Mouse (Mus musculus) CH12.LX (cell line): Measurements from ENCODE around the gene Lypd4.

Experiments
- CHD1 ChIP-seq: IDR thresholded peaks from 2 replicates; pipeline ENCODE4 v1.6.1; 2012; ENCODE audit warnings: low read depth, low read length, improper control_type of control experiment, inconsistent platforms
- CTCF ChIP-seq, 2 experiments: IDR thresholded peaks in 1 of 2; conservative IDR thresholded peaks in 1 of 2; 2 replicates each; pipeline ENCODE4 v1.5.1; 2011 to 2012; ENCODE audit warnings: low read depth in 2 of 2, low read length in 2 of 2, improper control_type of control experiment in 1 of 2, inconsistent platforms in 1 of 2, mild to moderate bottlenecking in 1 of 2, moderate library complexity in 1 of 2
- ELF1 ChIP-seq: IDR thresholded peaks from 2 replicates; pipeline ENCODE4 v1.6.1; 2014; ENCODE audit warnings: low read depth, mild to moderate bottlenecking, inconsistent platforms, low read length, improper control_type of control experiment
- EP300 ChIP-seq: IDR thresholded peaks from 2 replicates; pipeline ENCODE4 v1.6.1; 2011; ENCODE audit warnings: low read length, improper control_type of control experiment
- MAX ChIP-seq: IDR thresholded peaks from 2 replicates; pipeline ENCODE4 v1.6.1; 2011; ENCODE audit warnings: low read length, improper control_type of control experiment
- MXI1 ChIP-seq: IDR thresholded peaks from 2 replicates; pipeline ENCODE4 v1.6.1; 2011; ENCODE audit warnings: mild to moderate bottlenecking, low read depth, low read length, improper control_type of control experiment
- NRF1 ChIP-seq: IDR thresholded peaks from 2 replicates; pipeline ENCODE4 v1.6.1; 2014; ENCODE audit warnings: low read depth, mild to moderate bottlenecking, inconsistent platforms, low read length, improper control_type of control experiment, moderate library complexity
- POLR2A ChIP-seq: IDR thresholded peaks from 2 replicates; pipeline ENCODE4 v1.6.1; 2011; ENCODE audit warnings: low read depth, mild to moderate bottlenecking, improper control_type of control experiment, low read length
- RCOR1 ChIP-seq: conservative IDR thresholded peaks from 2 replicates; pipeline ENCODE4 v1.6.1; 2012; ENCODE audit warnings: low read depth, mild to moderate bottlenecking, inconsistent platforms, low read length, improper control_type of control experiment
- USF2 ChIP-seq: conservative IDR thresholded peaks from 2 replicates; pipeline ENCODE4 v1.6.1; 2011; ENCODE audit warnings: low read depth, low read length, improper control_type of control experiment
- ZMIZ1 ChIP-seq: IDR thresholded peaks from 2 replicates; pipeline ENCODE4 v1.6.1; 2012; ENCODE audit warnings: low read depth, mild to moderate bottlenecking, inconsistent platforms, low read length, improper control_type of control experiment

- TF ChIP-seq NRF1 (no peak), ZMIZ1 (no peak), CTCF (conservative IDR thresholded peaks at IDR 0.05 in 1 of 2, IDR thresholded peaks at IDR 0.05 in 1 of 2; ENCODE audit: low read depth in 2 of 2, low read length in 2 of 2) (no peak), EP300 (0 out of 2 replicates have a peak, but pooled peaks have one; percentile 10), POLR2A (no peak), ELF1 (peak; percentile 71), RCOR1 (no peak), USF2 (no peak), CHD1 (0 out of 2 replicates have a peak, but pooled peaks have one; percentile 14), MAX (no peak), MXI1 (no peak; the same call in 1 of the 2 replicates)
Measured at GRCm38 (mm10) chr7:24901842-24902241, 32.1 kb upstream of the Lypd4 start.
